Mouse (Mus musculus) neural tube, embryonic 14.5 days (tissue): ENCODE results near the gene Tescl. TPM values are rescaled to one million over a fixed set of nuclear protein-coding genes. Genes with fewer than 3 reads are reported as not detected.

Source experiments
- ATAC-seq: fragments of 200-750 bp; cut with Nextera tagmentation; 2 replicates; pipeline ENCODE4 v1.8.0; 2017; ENCODE audit warnings: low read depth, mild to moderate bottlenecking, moderate TSS enrichment, moderate library complexity
- H3K27ac ChIP-seq: fragments of 300-500 bp; sonication (generic); 2 replicates; pipeline ENCODE4 v1.5.1; 2014; ENCODE audit warnings: low read depth, mild to moderate bottlenecking, control low read depth, low read length, moderate library complexity, mixed read lengths
- H3K27me3 ChIP-seq: fragments of 300-500 bp; sonication (generic); 2 replicates; pipeline ENCODE4 v1.6.1; 2014; ENCODE audit warnings: low read length; ENCODE audit not compliant: control insufficient read depth, insufficient read depth
- H3K36me3 ChIP-seq: fragments of 300-500 bp; sonication (generic); 2 replicates; pipeline ENCODE4 v1.6.1; 2014; ENCODE audit warnings: low read length, mixed read lengths; ENCODE audit not compliant: control insufficient read depth, insufficient read depth
- H3K4me1 ChIP-seq: fragments of 300-500 bp; sonication (generic); 2 replicates; pipeline ENCODE4 v1.6.1; 2014; ENCODE audit warnings: low read length; ENCODE audit not compliant: control insufficient read depth, insufficient read depth
- H3K4me2 ChIP-seq: fragments of 300-500 bp; sonication (generic); 2 replicates; pipeline ENCODE4 v1.6.1; 2014; ENCODE audit warnings: mild to moderate bottlenecking, low read depth, low read length, control low read depth
- H3K4me3 ChIP-seq: fragments of 300-500 bp; sonication (generic); 2 replicates; pipeline ENCODE4 v1.5.1; 2014; ENCODE audit warnings: low read depth, low read length, control low read depth, mixed read lengths
- H3K9ac ChIP-seq: fragments of 300-500 bp; sonication (generic); replicated peaks from 2 replicates; pipeline ENCODE4 v1.6.1; 2014; ENCODE audit warnings: low read depth, mild to moderate bottlenecking, control low read depth, low read length, mixed read lengths
- H3K9me3 ChIP-seq: fragments of 300-500 bp; sonication (generic); 2 replicates; pipeline ENCODE4 v1.6.1; 2016; ENCODE audit warnings: low read length; ENCODE audit not compliant: control insufficient read depth
- WGBS: fragments of 180-500 bp; shearing (Covaris S2); extraction: QIAGEN DNeasy Blood & Tissue Kit; methylation state at CpG from one replicate; pipeline ENCODE4 v1.1.7; 2014; 5-methylcytosine and 5-hydroxymethylcytosine counted together
- polyA plus RNA-seq: library from polyadenylated mRNA; unstranded; fragments of >200 nt; fragmentation: Nextera tagmentation; extraction: Ambion mirVana; gene quantifications from 2 replicates; pipeline ENCODE4 v1.2.1, GENCODE M21; 2014

The Tescl gene
- 0.32 and 0.99 TPM in 2 replicates for polyA plus RNA-seq

- Histone ChIP-seq H3K4me2 (no peak within 1 kb of the TSS), H3K4me3 (no peak within 1 kb of the TSS), H3K4me1 (no peaks in the 10 kb centered on the region), H3K27me3 (no peaks in the 10 kb centered on the region), H3K27ac (no peak within 1 kb of the TSS), H3K9me3 (no peaks in the 10 kb centered on the region), H3K9ac (no peak within 1 kb of the TSS), H3K36me3 (no peaks in the 10 kb centered on the region)
- WGBS, result 44% methylated on average over 49 of the region's 49 CpGs
- ATAC-seq, result no peak
Measured at GRCm38 (mm10) chr7:24333304-24333986, at the start of gene Tescl. Gene Tescl, minus strand, starts transcription at chr7:24333936.

DNA sequence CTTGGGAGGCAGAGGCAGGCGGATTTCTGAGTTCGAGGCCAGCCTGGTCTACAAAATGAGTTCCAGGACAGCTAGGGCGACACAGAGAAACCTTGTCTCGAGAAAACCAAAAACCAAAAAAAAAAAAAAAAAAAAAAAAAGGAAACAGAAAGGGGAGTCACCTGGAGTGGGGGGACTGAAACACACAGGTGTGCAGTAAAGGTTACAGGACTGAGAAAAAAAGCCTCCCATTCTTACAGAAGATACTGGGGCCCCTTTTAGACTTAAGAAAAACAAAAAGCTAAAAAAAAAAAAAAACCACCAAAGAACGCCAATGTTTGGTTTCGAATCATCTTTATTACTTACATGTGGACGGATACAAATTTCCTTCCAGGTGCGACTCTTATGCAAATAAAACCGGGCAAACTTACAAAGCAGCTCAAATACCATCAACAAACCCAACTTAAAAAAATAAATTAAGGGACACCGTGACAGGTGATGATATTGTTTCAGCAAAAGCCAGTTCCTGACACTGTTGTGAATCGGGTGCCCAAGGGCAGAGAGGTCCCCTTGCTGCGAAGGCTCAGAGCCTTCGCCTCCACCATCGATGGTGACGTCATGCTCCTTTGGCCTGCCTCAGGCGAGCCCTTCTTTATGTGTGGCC is 49.1 kb upstream of the Tescl start:
- no peak overlapping the region for H3K27ac ChIP-seq
- H3K4me1 ChIP-seq, result no peaks in the 10 kb centered on the region
- WGBS, result 84% methylated on average over 16 of the region's 16 CpGs
- H3K9ac ChIP-seq, result no peak overlapping the region
- H3K9me3 ChIP-seq, result no peaks in the 10 kb centered on the region
- no peak overlapping the region for H3K4me3 ChIP-seq
- no peak for ATAC-seq
- H3K36me3 ChIP-seq, result no peaks in the 10 kb centered on the region
- no peak overlapping the region for H3K4me2 ChIP-seq
- H3K27me3 ChIP-seq, result no peaks in the 10 kb centered on the region

DNA sequence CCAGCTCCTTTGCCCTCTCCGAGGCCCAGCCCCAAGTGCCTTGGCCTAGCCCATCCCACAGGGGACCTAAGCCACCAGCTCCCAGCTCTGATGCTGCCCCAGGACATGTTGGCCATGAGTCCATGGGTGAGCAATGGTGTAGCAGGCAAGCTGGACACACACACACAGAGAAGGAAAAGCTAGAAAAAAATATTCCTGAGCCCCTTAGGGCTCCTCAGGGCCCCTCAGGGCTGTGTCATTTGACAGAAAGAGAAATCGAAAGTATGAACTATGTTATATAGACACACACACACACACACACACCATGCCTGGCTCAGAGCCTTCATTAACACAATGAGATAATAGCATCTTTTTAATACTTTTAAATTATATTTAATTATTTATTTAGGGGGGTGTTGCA is 46.6 kb upstream of the Tescl start:
- H3K9me3 ChIP-seq, result no peaks in the 10 kb centered on the region
- no peaks in the 10 kb centered on the region for H3K36me3 ChIP-seq
- no peak overlapping the region for H3K4me3 ChIP-seq
- WGBS, result 75% methylated on average over 2 of the region's 2 CpGs
- H3K27me3 ChIP-seq, result peaks cover 4% of the 10 kb centered on the region; the same call in 1 of the 2 replicates
- H3K4me2 ChIP-seq, result no peak overlapping the region
- H3K27ac ChIP-seq, result no peak overlapping the region
- no peak for ATAC-seq
- H3K4me1 ChIP-seq, result peaks cover 8% of the 10 kb centered on the region; the same call in 1 of the 2 replicates
- H3K9ac ChIP-seq, result no peak overlapping the region

- Histone ChIP-seq H3K36me3 (no peaks in the 10 kb centered on the region), H3K27ac (no peak overlapping the region), H3K4me2 (no peak overlapping the region), H3K9ac (no peak overlapping the region), H3K4me1 (peaks cover 8% of the 10 kb centered on the region; the same call in 1 of the 2 replicates), H3K4me3 (no peak overlapping the region), H3K27me3 (peaks cover 4% of the 10 kb centered on the region; the same call in 1 of the 2 replicates), H3K9me3 (no peaks in the 10 kb centered on the region)
- WGBS, result 55% methylated on average over 7 of the region's 7 CpGs
- ATAC-seq, result no peak
Measured at GRCm38 (mm10) chr7:24379934-24380333, 46.2 kb upstream of the Tescl start.

- Histone ChIP-seq H3K9me3 (no peaks in the 10 kb centered on the region), H3K9ac (no peak overlapping the region), H3K27ac (no peak overlapping the region), H3K4me1 (peaks cover 8% of the 10 kb centered on the region; the same call in 1 of the 2 replicates), H3K4me2 (no peak overlapping the region), H3K36me3 (no peaks in the 10 kb centered on the region), H3K4me3 (no peak overlapping the region), H3K27me3 (peaks cover 4% of the 10 kb centered on the region; the same call in 1 of the 2 replicates)
- WGBS, result 70% methylated on average over 10 of the region's 10 CpGs
- ATAC-seq, result no peak
Measured at GRCm38 (mm10) chr7:24378049-24378701, 44.4 kb upstream of the Tescl start.

GRCm38 (mm10) chr7:24377091-24377865 is 43.5 kb upstream of the Tescl start:
- Histone ChIP-seq H3K9me3 (no peaks in the 10 kb centered on the region), H3K4me2 (peak overlapping the region; percentile 38), H3K4me3 (peak overlapping the region; percentile 17; the same call in 1 of the 2 replicates), H3K4me1 (peaks cover 8% of the 10 kb centered on the region; the same call in 1 of the 2 replicates), H3K36me3 (no peaks in the 10 kb centered on the region), H3K27ac (0 out of 2 replicates have a peak overlapping the region, but pooled peaks have one; percentile 44), H3K9ac (0 out of 2 replicates have a peak overlapping the region, but pooled peaks have one; percentile 28), H3K27me3 (peaks cover 4% of the 10 kb centered on the region; the same call in 1 of the 2 replicates)
- 8% methylated on average over 45 of the region's 49 CpGs for WGBS
- peak; percentile 41; the same call in 1 of the 2 replicates for ATAC-seq

GRCm38 (mm10) chr7:24376456-24376855 is 42.7 kb upstream of the Tescl start:
- Histone ChIP-seq H3K4me2 (no peak overlapping the region), H3K9me3 (no peaks in the 10 kb centered on the region), H3K36me3 (no peaks in the 10 kb centered on the region), H3K27me3 (peaks cover 4% of the 10 kb centered on the region; the same call in 1 of the 2 replicates), H3K9ac (no peak overlapping the region), H3K4me3 (no peak overlapping the region), H3K4me1 (peaks cover 8% of the 10 kb centered on the region; the same call in 1 of the 2 replicates), H3K27ac (no peak overlapping the region)
- ATAC-seq, result no peak
- WGBS, result 90% methylated on average over 8 of the region's 8 CpGs

DNA sequence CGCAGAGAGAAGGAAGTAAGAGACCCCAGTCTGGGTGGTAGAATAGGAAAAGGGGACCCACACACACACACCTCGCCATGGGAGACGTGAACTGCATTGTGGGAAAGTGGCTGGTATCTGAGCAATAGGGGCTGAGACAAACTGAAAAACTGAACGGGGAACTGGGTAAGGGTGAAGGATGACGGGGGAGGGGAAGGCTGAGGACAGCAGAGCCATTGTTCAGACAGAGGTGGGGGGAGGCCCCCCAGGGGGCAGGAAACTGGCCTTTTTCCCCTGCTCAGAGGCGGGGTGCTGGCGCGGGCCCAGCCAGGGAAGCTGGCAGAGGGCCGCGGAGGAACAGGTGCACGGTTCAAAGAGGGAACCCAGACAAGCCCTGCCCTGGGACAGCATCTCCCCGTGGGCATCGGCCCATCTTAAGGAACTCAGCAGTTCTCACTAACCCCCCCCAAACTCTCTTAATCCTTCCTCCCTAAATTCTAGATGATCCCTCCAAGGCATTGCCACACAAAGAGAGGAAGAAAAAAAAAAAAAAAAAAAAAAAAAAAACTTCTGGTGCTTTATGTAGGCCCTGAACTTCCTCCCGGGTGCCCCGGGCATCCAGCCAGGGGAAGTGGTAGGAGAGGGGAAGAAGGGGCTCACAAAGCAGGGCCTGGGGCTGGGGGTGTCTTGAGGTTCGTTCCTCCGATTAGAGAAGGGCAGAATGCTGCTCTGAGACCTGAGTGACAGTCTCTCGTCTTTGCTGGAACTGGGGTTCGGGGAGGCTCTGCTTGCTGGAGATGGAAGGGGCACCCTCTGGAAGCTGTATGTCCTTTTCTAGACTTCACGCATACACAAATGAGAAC is 40.0 kb upstream of the Tescl start:
- 30% methylated on average over 18 of the region's 20 CpGs for WGBS
- Histone ChIP-seq H3K4me3 (no peak overlapping the region), H3K36me3 (no peaks in the 10 kb centered on the region), H3K27ac (peak overlapping the region; percentile 75), H3K9me3 (no peaks in the 10 kb centered on the region), H3K27me3 (peaks cover 4% of the 10 kb centered on the region; the same call in 1 of the 2 replicates), H3K4me1 (peaks cover 8% of the 10 kb centered on the region; the same call in 1 of the 2 replicates), H3K4me2 (peak overlapping the region; percentile 16; the same call in 1 of the 2 replicates), H3K9ac (no peak overlapping the region)
- peak; percentile 63 for ATAC-seq
